Mouse (Mus musculus) embryo, embryonic 10 days (tissue): Measurements from ENCODE around the gene Metap2.

Experiments used
- DNase-seq: peaks from one replicate; pipeline ENCODE4 v3.0.0-alpha.2; 2015; ENCODE audit warnings: low spot score

The Metap2 gene

DNA sequence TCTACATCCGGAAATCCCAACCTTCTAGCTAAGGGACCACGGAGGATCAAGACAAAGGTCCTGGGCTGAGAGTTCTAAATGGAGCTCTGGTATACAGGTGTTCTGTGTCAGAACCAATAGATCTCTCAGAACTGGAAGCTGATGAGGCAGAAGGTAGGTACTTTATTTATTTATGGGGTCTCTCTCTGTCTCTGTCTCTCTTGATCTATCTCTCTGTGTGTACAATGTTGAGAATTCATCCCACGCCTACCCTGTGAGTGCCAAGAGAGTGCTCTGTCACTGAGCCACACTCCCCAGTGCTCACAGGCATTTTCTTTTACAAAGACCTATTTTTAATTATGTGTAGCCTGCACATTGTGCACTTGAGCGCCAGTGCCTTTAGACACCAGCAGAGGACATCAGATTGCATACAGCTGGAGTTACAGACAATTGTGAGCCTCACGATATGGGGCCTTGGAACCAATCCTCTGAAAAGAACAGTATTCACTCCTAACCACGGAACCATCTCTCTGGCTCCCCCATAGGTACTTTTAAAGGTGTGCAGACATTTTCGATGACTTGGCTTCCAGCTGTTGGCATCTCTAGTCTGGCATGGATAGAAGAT is at the start of gene Metap2:
Gene Metap2, minus strand, starts transcription at position 51 of the 604 bp plus-strand sequence.
- no peak for DNase-seq

DNA sequence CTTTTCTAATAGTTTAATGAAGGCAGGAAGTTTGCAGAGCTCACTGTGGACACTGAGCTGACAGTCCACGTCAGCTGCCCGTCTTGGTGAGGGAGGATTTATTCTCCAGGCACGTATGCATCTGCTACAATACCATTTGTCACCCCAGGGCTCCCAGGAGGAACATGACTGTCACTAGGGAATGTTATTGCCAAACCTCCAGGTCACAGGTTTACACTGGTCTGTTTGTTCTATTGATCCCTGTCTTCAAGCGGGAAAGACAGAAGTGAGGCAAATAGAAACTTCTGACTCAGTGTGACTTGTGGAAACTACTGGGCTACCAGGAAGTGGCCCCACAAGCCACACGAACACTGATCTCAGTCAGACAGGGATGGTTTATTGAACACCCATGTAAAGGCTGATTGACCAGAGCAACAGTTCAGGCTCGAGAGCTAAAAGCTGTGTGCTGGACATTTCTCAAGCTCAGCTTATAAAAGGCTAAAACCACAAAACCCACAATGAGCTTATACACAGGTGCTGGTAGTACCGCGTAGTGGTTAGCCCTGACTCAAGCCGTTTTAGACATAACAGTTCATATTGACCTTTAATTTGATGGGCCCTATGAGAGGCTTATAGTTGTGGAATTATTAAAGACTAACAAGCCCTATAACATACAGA is 49.1 kb upstream of the Metap2 start:
- DNase-seq = peak; percentile 14

DNA sequence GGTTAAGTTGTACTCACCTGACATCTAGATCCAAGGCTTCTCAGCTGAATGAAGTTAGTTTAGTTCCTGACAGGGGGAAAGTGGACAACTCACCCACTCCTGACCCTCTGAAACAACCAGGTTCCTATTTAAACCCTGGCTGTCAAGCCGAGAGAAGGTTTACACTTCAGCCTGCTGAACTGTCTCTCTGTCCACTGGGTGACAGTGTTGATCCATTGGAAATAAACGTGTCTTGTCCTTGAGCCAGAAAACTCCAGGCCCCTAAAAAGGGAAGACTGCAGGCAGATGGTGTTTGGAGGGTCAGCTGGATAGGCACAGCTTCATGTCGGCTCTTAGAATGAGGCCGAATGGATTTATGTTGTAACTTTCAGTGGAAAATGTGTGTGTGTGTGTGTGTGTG is 48.5 kb upstream of the Metap2 start:
- peak; percentile 71 for DNase-seq

DNA sequence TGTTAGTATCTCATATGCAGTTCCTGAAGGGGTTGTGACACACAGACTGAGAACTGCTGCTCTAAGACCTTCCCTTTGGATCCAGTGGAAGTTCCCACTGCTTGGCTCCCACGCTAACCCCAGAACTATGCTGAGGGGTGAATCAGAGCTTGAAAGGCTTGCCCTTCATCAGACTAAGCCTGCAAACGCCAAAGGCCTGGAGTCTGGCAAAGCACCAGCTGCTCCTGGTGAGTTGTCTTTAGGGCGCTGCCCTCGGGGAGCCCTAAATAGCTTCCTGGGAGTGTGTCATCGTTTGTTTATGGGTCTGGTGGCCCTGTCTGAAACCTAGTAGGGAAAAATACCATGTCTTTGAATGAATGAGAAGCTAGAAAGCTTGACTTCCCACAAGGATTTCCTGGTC is 47.3 kb upstream of the Metap2 start:
- DNase-seq = no peak

DNA sequence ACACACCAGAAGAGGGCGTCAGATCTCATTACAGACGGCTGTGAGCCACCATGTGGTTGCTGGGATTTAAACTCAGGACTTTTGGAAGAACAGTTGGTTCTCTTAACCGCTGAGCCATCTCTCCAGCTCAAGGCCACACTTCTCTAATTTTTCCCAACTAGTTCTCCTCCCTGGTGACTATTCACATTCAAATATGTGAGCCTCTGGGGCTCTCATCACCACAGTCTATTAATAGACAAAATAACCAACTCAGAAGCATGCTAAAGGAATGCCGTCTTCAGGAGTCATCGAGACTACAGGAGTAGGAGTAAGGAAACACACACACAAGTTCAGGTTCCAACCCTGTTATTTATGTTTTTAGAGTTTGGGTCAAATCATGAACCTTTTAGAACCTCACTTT is 43.4 kb upstream of the Metap2 start:
- DNase-seq = no peak

DNA sequence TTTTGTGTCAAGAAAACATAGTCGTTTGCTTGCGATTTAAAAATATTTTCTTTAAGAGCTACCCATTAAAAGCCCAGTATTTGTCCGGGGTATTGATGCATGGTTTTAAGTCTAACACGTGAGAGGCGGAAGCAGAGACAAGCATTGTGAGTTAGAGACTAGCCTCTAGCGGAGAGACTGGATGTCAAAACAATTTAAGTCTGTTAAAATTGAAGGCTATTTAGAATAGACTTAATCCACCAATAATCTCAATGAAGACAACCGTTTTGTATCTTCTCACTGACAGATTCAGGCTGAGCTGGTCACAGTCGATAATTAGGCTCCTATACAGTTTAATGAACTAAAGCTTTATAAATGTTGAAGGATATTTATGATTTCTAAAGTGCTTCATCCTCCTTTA is 42.8 kb upstream of the Metap2 start:
- no peak for DNase-seq

DNA sequence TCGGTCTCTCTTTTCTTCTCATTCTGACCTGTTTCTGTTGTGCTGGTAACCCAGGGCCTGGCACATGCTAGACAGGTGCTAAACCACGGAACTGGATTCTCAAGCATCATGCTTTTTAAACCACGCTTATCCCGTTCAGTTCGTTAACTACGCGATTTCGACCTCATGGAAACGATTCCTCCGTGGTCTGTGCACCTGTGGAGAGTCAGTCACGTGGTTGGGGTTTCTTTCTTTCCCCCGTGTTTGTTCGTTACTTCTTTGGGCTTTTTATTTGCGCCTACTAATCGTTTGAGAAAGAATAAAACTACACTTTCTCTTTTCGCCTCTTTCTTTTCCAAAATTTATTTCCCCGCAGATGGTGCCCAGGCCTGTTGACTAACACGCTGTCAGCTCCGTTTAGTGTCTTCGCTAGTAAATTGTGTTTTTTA is 42.0 kb upstream of the Metap2 start:
- DNase-seq = no peak

DNA sequence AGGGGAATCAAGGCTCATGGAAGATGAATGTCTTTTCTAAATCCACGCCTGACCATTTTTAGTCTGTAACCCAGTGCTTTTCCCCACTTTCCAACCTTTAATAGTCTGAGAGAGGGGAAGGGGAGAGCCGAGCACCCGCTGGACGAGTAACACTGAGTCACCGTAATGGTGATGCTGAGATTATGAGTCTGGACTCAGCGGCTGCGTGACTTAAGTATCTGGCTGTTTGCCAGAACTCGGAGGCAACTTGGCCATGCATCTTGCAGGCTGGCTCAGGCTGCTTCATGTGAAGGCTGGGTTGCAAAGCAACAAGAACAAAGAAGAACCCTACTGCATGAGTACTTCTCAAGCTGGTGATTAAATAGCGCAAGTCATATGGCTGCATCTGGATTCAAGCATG is 37.1 kb upstream of the Metap2 start:
- no peak for DNase-seq

DNA sequence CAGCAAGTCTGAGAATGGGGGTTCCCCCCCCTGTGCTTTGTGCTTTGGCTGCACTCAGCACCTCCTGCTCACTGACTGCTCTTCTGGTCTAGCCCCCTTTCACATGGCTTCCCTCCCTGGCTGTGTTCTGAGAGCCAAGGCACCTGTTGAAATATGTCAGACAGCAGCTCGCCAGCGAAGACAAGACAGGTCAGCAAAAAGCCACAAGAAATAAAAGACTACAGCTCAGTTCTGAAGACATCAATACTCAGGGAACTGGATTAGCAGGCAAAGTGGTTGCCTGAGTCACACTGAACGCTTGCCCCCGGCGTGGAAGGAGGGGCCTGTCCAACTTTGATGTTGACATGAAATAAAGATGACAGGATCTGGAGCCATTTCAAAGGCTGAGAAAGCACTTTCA is 36.0 kb upstream of the Metap2 start:
- DNase-seq = no peak

DNA sequence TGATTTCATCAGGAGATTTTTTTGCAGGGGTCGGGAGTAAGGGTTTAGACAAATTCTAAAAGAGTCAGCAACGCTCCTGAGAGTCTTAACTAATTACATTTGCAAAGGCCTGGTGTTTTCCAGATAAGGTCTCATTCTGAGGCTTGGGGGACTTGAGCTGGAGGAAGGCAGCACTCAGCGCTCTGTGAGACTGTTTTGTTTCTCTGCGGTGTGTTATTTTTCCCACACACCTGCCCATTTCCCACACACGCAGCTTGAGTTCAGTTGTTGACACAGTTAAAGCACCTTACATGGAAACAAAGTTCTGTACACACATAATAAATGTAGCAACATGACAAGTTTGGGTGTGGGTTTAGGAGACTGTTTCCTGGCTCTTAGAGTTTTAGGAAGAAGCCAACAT is 35.1 kb upstream of the Metap2 start:
- DNase-seq = no peak

DNA sequence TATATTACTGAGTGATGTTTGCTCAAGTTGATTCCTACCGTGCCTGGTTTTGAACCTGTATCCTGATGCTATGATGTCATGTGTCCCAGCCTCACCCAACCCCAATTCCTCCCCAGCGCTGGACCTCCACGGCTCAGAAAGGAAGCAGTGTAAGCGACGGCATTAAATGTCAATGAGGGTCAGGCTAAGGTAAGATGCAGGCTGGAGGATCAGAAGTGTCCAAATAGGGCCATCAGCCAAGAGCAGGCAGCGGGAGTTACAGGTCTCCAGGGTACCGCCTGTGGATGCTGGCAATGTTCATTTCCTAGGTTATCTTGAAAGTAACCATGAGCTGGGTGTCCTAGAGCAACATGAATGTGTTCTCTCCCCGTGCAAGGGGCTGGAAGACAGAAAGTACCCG is 34.5 kb upstream of the Metap2 start:
- no peak for DNase-seq

DNA sequence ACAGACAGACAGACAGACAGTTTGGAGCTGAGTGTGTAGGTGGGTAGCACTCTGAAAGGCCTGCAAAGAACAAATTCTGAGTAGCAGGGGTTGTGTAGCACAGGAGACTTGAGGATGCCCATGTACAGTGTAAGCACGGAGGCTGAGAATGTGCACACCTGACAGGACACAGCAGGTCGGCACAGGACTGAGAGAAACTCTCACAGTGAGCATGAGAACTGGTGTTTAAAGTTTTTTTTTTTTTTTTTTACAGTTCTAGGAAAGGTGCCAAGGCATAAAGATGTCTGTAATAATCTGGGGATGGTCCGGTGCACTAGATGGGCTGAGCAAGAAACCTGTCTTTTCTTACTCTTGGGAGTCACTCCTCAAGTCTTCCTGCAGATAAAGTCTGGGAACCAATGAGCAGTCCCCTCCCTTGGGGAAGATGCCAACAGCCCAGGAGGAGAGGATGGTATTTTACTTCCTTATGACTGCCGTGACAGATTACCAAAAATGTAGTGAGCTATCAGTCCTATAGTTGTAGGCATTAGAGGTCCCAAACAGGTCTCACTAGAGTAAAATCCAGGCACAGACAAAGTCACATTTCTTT is 33.4 kb upstream of the Metap2 start:
- DNase-seq = no peak

DNA sequence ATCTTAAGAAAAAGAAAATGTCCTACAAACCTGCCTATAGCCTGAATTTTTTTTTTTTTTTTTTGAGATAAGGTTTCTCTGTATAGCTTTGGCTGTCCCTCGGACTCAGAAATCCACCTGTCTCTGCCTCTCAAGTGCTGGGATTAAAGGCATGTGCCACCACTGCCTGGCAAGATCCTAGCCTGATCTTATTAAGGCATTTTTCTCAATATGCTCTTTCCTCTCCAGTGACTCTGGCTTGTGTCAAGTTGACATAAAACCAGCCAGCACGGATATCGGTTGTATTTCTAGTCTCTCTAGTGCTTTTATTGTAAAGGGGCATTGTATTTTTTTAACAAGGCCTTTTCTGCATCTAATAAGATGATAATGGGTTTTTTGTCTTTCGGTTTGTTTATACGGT is 27.8 kb upstream of the Metap2 start:
- no peak for DNase-seq

DNA sequence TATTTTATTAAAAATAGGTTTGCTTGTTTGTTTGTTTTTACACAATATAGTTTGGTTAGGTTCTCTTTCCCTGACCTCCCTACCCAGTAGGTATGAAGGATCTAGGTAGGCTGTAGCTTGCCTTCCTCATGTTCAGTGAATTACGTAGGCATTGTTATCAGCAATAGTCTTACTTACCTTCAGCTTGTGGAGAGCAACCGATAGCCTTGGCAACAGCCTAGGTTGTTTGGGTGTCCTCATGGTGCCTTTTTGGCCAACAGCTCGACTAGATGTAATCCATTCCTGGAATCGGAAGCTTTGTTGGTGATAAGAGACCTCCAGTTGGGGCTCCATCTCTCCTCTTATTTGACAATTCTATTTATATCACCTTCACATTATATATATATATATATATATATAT is 24.3 kb upstream of the Metap2 start:
- DNase-seq = no peak

DNA sequence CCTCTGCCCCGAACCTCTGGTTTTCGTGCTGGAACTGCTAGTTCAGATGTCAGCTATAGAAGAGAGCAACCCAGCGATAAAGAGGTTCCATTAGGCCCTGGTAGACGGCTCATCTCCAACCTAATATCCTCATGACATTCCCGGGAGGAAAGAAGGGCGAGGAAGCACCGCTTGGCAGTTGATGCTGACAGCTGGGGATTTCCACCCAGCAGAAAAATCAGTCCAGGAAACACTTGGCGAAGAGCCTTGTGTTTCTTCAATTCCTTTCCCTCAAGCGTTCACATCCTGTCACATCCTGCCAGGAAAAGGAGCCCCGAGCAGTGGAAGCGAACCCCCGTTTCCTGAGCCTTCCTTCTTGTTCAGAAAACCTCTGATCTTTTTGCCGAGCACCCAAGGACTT is 22.3 kb upstream of the Metap2 start:
- DNase-seq = no peak

DNA sequence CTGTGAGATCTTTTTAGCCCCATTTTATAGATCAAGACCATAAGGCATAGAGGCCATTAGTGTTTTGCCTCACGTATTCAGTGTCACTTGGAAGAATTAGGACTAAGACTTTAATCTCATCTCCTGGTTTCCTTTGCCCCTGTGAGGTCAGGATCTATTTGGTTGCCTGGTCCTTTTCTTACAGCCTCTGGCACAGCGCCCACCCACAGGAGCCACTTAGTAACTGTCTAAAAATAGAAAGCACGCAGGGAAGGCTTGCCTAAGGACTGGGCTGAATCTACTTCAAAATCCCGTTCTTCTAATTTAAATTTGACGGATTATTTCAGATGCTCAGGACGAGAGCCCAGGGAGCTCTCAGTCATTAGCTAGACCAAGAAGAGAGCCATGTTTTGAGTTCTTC is 21.8 kb upstream of the Metap2 start:
- DNase-seq = no peak

DNA sequence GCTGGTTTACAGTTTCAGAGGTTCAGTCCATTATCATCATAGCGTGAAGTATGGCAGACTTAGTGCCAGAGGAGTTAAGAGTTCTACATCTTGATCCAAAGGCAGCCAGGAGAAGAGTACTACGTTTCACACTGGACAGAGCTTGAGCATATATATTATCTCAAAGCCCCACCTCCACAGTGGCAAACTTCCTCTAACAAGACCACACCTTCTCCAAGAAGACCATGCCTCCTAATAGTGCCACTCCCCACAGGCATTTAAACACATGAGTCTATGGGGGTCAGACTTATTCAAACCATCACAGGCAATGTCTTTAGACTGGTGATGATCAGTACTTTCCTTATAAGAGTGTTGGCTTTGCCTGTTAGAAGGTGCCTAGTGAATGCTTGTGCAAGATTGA is 21.2 kb upstream of the Metap2 start:
- DNase-seq = no peak

DNA sequence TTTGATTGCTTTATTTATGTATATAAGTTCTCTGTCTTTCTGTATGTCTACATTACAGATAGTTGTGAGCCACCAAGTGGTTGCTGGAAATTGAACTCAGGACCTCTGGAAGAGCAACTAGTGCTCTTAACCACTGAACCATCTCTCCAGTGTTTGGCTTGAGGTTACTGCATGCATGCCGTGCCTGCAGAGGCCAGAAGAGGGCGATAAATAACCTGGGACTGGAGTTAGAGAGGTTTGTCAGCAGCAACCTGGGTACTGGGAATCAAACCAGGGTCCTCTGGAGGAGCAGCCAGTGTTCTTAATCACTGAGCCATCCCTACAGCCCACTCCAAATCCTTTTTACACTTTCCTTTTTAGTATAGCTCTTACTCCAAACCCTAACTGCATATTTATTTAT is 19.9 kb upstream of the Metap2 start:
- no peak for DNase-seq

DNA sequence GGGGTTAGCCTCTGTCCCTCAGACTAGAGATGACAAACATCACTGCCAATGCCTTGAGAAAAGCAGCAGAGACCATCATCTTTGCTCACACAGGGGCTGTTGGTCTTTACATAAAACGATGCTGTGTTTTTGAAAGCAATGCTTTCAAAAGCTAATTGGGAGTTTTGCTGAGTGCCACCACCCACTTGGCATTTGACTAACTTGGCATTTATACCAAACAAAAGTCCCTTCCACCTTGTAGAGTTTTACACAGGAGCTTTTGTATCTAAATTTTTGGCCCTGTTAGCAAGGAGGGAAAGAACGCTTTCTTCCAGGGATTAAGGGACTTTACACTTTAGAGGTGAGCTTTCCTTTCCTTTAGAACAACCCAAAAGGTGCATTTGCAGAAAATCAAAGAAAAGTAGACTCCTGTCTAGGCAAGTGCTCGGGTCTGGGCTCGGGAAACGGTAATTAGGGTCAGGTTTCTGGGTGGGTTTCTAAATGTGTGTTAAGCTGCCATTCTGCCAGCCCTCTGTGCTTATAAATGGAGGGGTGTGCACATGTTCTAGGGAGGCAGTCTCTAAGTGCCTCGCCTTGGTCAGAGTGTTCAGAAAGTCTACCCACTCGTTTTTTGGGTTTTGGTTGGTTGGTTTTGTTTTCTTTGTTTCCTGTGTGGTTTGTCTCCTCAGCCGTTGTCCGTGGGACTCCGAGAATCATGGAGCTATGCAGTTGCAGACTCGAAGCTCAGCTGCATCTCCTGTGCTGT is 18.8 kb upstream of the Metap2 start:
- no peak for DNase-seq

DNA sequence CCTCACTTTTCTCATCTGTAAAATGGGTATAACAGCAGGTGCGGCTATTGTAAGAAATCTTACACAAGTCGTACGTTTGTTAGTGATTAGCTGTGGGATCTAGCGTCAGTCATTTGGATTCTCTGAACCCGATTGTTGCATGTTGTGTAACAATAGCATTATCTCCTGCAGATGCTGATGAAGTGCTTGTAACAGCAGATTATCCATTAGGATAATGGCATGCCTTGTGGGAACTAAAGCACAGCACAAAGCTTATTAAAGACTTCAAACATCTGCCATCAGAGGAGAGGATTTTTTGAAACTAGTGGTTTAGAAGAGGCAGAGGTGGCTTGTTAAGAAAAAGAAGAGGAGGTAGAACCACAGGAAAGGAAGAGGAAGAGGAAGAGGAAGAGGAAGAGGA is 16.6 kb upstream of the Metap2 start:
- no peak for DNase-seq

DNA sequence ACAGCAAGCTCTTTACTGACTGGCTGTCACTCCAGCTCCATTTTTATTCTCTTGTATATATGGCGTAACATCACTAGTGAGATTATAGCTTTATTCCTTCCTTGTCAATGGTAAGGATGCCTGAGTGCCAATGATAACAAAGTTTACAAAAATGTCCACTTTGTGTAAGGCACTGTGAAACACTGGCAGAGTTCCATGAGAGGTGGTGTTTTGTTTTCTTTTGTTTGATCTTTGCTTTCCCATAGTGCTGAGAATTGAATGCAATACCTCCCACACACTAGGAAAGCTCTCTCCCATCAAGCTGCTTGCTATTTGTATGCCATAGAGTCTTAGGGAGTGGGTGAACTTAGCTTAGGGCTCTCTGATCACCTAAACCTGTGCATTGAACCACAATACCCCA is 16.0 kb upstream of the Metap2 start:
- DNase-seq = no peak

DNA sequence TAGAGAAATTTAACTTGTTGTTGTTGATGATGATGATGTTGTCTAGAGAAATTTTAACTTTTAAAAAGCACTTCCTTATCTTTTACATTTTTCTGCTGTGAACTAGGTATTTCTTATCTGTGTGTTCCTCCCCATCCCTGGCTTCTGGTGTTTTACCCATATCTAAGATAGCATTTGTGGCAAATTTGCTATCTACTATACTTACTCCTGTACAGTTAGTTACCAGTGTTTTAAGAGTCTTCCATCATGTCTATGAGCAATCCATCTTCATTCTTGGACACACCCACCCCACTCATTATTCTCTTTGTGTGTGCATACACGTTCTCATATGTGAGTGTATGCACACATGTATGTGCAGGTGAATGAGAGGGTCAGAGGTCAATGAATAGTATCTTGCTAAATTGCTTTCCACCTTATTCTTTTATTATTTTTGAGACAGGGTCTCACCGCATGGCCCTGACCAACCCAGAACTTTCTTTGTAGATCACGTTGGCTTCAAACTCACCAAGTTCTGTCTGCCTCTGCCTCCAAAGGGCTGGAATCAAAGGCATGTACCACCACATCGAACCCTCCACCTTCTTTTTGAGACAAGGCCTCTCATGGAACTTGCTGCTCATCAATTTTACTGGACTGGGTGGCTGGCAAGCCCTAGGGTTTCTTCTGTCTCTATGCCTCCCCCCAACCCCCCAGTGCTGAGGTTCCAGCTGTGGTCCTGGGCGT is 15.4 kb upstream of the Metap2 start:
- no peak for DNase-seq

DNA sequence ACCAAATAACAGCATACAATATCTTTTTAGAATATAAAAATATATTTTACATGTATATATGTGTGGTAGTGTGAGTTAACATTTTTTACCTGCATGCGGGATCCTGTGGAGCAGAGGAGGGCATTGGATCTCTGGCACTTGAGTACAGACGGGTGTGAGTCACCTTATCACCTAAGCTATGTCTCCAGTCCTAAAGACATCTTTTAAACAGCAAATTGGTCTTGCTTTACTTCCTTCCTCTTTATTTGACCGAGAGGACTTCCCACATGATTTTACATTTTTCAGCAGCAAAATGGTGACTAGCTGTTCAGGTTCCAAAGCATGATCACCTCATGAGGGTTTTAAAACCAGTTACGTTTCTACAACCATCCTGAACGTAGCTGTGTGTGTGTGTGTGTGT is 14.4 kb upstream of the Metap2 start:
- DNase-seq = no peak
